Mouse (Mus musculus) adrenal gland, postnatal 36 days (tissue): ENCODE measurements around the gene Tex33. TPM values are rescaled to one million over a fixed set of nuclear protein-coding genes. Genes with fewer than 3 reads are reported as not detected.

Experiments
- DNase-seq, 2 experiments: peaks; one replicate each; pipeline ENCODE4 v3.0.0; 2021; ENCODE audit warnings: mixed read lengths in 1 of 2
- total RNA-seq, 2 experiments: library from RNA; stranded (reverse); gene quantifications; 2 replicates each; pipeline ENCODE4 v1.2.3; 2021

The Tex33 gene
- total RNA-seq, 2 experiments from 2014 or later: not detected

- DNase-seq: no peak
Measured at GRCm38 (mm10) chr15:78414157-78414556, 18.4 kb upstream of the Tex33 start.

GRCm38 (mm10) chr15:78413719-78414117 is 18.0 kb upstream of the Tex33 start:
- DNase-seq: no peak

- DNase-seq: no peak
Measured at GRCm38 (mm10) chr15:78413083-78413718, 17.5 kb upstream of the Tex33 start.

GRCm38 (mm10) chr15:78409570-78410052 is 13.9 kb upstream of the Tex33 start:
- no peak for DNase-seq

- peak; percentile 92 to 93 for DNase-seq
Measured at GRCm38 (mm10) chr15:78406293-78406934, 10.7 kb upstream of the Tex33 start, which contains the start of gene Mpst. Mpst (plus strand) TSS chr15:78406416.

- peak; percentile 97 to 98 for DNase-seq
Measured at GRCm38 (mm10) chr15:78405517-78406211, 10.0 kb upstream of the Tex33 start, which contains the start of gene Tst. Tst (minus strand) TSS chr15:78405907.

GRCm38 (mm10) chr15:78405098-78405497 is 9.4 kb upstream of the Tex33 start:
- no peak for DNase-seq

- peak; percentile 90 to 92 for DNase-seq
Measured at GRCm38 (mm10) chr15:78403896-78404295, 8.2 kb upstream of the Tex33 start.

- DNase-seq: peak; percentile 86 to 91
Measured at GRCm38 (mm10) chr15:78403301-78403741, 7.6 kb upstream of the Tex33 start.

GRCm38 (mm10) chr15:78402423-78402822 is 6.7 kb upstream of the Tex33 start:
- DNase-seq: peak; percentile 79 to 89

- DNase-seq: peak; percentile 91
Measured at GRCm38 (mm10) chr15:78401921-78402320, 6.2 kb upstream of the Tex33 start.

- DNase-seq: no peak
Measured at GRCm38 (mm10) chr15:78401345-78401744, 5.6 kb upstream of the Tex33 start.

- no peak for DNase-seq
Measured at GRCm38 (mm10) chr15:78390855-78391254, 4.9 kb downstream of the Tex33 start.

GRCm38 (mm10) chr15:78385564-78385963 is 10.1 kb downstream of the Tex33 start:
- DNase-seq: no peak

GRCm38 (mm10) chr15:78384220-78385116 is 11.2 kb downstream of the Tex33 start:
- no peak for DNase-seq

- DNase-seq: no peak
Measured at GRCm38 (mm10) chr15:78383450-78384219, 12.1 kb downstream of the Tex33 start.

- no peak for DNase-seq
Measured at GRCm38 (mm10) chr15:78382115-78382514, 13.6 kb downstream of the Tex33 start.

GRCm38 (mm10) chr15:78380741-78381140 is 15.0 kb downstream of the Tex33 start:
- DNase-seq: no peak

GRCm38 (mm10) chr15:78380208-78380607 is 15.5 kb downstream of the Tex33 start:
- DNase-seq: no peak

- no peak for DNase-seq
Measured at GRCm38 (mm10) chr15:78378556-78378955, 17.2 kb downstream of the Tex33 start.

GRCm38 (mm10) chr15:78377859-78378258 is 17.9 kb downstream of the Tex33 start:
- DNase-seq: no peak
